Mouse (Mus musculus) kidney, adult 8-10 months (tissue): ENCODE data around the gene Olfr1493-ps1.

ENCODE experiments used
- DNase-seq, 2 experiments: peaks; one replicate each; pipeline ENCODE4 v3.0.0; 2022

Gene Olfr1493-ps1

DNA sequence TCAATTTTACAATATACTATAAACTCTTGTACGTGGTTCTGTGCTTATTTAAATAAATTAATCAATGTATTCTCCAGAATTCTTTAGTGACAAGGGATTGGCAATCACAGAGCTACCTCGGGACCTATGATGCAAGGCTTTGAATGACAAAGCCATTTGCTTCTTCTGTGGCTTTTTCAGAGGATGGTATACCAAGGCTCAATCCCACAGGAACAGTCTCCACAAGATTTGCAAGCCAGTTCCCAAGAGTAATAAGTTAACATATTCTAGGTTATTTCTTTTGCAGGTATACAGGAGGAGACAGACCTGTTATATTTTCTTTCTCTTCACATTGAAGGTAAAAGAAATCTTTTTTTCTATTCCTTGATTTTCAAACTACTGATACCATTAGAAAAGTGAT, at the start of gene Olfr1493-ps1:
Gene Olfr1493-ps1, plus strand, starts transcription at position 301 of the 400 bp plus-strand sequence.
- DNase-seq = no peak

DNA sequence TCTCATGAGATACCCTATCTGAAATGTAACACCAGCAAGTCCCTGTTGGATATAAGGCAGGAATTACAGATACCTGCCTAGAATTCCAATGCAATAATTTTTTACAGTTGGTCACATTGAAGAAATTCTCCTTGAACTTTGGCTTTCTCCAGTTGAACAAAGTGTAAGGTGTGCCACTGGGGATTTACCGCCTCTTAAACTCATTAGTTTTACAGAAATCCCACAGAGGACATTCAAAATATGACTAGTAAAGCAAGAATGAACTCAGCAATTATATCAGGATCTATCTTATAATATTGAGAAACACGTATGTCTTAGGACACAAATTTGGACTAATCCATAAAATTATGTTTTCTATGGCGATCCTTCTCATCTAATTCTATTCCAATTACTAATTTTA, 26.1 kb upstream of the Olfr1493-ps1 start, which contains the start of gene Olfr1491:
Gene Olfr1491, plus strand, starts transcription at position 301 of the 400 bp plus-strand sequence.
- no peak for DNase-seq

DNA sequence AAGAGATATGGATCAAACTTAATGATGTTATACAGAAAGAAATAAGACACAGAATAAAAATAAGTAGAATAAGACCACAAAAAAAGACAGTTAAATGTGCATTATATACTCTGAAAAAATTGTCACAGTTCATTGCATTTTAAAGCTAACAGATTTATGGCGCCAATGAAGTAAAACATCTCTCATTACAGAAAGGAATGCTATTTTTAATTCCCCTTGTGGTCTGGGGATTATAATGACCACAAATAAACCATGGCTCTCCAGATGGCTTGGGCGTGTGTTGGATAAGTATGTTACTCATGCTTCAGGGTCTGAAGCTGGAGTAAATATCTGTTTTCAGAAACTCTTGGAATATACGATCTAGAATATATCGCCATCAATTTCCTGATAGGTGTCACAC, 16.4 kb downstream of the Olfr1493-ps1 start, which contains the start of gene Olfr1494:
Gene Olfr1494, plus strand, starts transcription at position 301 of the 400 bp plus-strand sequence.
- no peak for DNase-seq

DNA sequence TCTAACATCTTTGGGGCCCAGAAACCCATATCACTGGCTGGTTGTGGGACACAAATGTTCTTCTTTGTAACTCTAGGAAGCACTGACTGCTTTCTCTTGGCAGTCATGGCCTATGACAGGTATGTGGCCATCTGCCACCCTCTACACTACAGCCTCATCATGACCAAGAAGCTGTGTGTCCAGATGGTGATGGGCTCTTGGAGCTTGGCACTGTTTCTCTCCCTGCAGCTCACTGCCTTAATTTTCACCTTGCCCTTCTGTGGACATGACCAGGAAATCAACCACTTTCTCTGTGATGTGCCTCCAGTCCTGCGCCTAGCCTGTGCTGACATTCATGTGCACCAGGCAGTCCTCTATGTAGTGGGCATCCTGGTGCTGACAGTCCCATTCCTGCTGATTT, 26.3 kb downstream of the Olfr1493-ps1 start:
- no peak for DNase-seq

DNA sequence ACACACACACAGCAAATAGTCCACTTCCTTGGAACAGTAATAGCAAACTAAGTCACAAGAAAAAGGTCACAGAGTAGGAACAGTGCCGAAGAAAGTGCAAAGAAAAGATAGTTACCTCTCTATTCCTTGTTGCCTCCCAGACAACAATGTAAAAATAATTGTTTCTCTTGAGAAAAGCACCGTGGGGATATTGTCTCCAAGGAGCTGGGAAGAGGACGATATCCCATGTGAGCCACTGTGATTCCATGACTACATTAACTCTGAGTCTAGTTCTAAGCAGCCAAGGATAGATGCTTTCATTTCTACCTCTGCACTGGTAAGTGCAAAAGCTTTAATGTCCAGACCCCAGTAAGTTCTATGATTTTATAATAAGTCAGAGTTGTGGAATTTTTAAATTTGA, 41.2 kb downstream of the Olfr1493-ps1 start, which contains the start of gene Olfr1495:
Gene Olfr1495, plus strand, starts transcription at position 301 of the 400 bp plus-strand sequence.
- no peak for DNase-seq

DNA sequence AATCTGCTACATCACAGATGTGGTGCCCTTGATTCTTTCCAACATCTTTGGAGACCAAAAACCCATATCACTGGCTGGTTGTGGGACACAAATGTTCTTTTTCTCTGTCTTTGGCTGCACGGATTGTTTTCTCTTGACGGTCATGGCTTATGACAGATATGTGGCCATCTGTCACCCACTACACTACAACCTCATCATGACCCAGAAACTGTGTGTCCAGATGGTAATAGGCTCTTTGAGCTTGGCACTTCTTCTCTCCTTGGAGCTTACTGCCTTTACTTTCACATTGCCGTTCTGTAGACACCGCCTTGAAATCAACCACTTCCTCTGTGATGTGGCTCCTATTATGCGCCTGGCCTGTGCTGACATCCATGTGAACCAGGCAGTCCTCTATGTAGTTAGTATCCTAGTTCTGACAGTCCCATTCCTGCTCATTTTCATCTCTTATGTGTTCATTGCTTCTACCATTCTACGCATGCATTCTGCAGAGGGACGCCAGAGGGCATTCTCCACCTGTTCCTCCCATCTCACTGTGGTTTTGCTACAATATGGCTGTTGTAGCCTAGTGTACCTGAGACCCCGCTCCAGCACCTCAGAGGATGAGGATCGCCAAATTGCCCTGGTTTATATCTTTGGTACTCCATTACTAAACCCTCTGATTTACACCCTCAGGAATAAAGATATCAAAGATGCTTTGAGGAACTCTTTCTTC, 45.6 kb downstream of the Olfr1493-ps1 start:
- no peak for DNase-seq

DNA sequence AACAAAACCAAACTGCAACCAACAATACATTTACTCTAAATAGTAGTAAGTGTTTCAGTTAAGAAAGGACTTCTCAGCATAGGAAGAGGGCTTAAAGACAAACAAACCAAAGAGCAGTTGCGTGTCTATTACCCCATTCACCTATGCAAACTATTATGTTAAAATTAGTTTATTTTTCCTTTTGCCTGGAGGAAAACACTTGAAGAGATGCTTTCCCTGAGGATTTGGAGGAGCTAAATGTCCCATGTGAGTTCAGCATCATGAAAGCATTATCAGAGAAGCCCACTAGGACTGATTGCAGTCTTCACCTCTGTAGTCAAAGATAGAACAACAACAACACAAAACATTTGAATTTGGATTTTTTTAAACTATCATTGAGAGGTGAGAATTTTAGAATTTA, 54.5 kb downstream of the Olfr1493-ps1 start, which contains the start of gene Olfr1496:
Gene Olfr1496, plus strand, starts transcription at position 301 of the 400 bp plus-strand sequence.
- DNase-seq = no peak
